Comparison of ENCODE assay signal across 27 mouse cellular contexts in genomic region chr9:21018600-21018999, GRCm38 (mm10). TPM values are rescaled to one million over a fixed set of nuclear protein-coding genes. Genes with fewer than 3 reads are reported as not detected.
"Had no signal": no experiment of that assay in that cellular context is flagged by ENCODE, and none has a peak within 500 bp of the region (broad histone marks: within the 10 kb centered on the region; RNA-seq: fewer than 3 reads in every experiment).

No protein-coding gene starts in this region.

- H3K36me3 ChIP-seq: heart, embryonic 12.5 days; hindbrain, embryonic 10.5 days; hindbrain, embryonic 12.5 days; intestine, embryonic 15.5 days; limb, embryonic 10.5 days; limb, embryonic 12.5 days had no signal

- ATAC-seq: hindbrain, embryonic 16.5 days; inflammation-experienced regulatory T-cells, adult 6 months; intestine, embryonic 15.5 days; intestine, postnatal 0 days; liver, embryonic 12.5 days had no signal

- H3K27ac ChIP-seq: heart, adult 2 months; hindbrain, embryonic 10.5 days; hindbrain, embryonic 12.5 days; hindbrain, embryonic 14.5 days; intestine, embryonic 15.5 days; layer of hippocampus, adult 2 months; left cerebral cortex, adult 2 months; limb, embryonic 10.5 days; limb, embryonic 12.5 days; liver, embryonic 12.5 days had no signal

- H3K9me3 ChIP-seq: heart, embryonic 12.5 days; hindbrain, embryonic 10.5 days; hindbrain, embryonic 12.5 days; intestine, embryonic 15.5 days; limb, embryonic 10.5 days; limb, embryonic 12.5 days; liver, embryonic 12.5 days had no signal

- H3K4me3 ChIP-seq: heart, adult 2 months; heart, embryonic 12.5 days; hindbrain, embryonic 10.5 days; hindbrain, embryonic 12.5 days; intestine, embryonic 15.5 days; layer of hippocampus, adult 2 months; left cerebral cortex, adult 2 months; limb, embryonic 10.5 days; limb, embryonic 12.5 days; liver, embryonic 12.5 days had no signal

- DNase-seq: gastrocnemius, postnatal 14 days; heart, adult 2 months; heart, postnatal 14 days; heart, postnatal 4 days; kidney, adult 18-20 months; kidney, adult 8-10 months; kidney, postnatal 10 days; kidney, postnatal 25 days; kidney, postnatal 4 days had no signal

- H3K9ac ChIP-seq: heart, embryonic 12.5 days; hindbrain, embryonic 12.5 days; hindbrain, embryonic 14.5 days; intestine, embryonic 15.5 days; limb, embryonic 12.5 days; liver, embryonic 12.5 days had no signal

- H3K4me2 ChIP-seq: heart, embryonic 12.5 days; hindbrain, embryonic 12.5 days; hindbrain, embryonic 14.5 days; intestine, embryonic 15.5 days; limb, embryonic 12.5 days; liver, embryonic 12.5 days had no signal

RNA-seq across cellular contexts. Expression of gene Icam4, which starts 10.6 kb away (rescaled TPM):
- total RNA-seq: gastrocnemius, postnatal 4 days had no signal

RNA-seq across cellular contexts. Expression of gene Icam5, which starts 13.3 kb away (rescaled TPM):
- total RNA-seq: gastrocnemius, adult 18-20 months; granulocyte monocyte progenitor cell, adult 5-6 weeks; heart, adult 2 months; heart, postnatal 4 days; liver, adult 2 months had no signal
- polyA plus RNA-seq: heart, embryonic 12.5 days; heart, embryonic 14.5 days; limb, embryonic 12.5 days had no signal
